Mouse (Mus musculus) forebrain, postnatal 0 days (tissue): ENCODE results near the gene Nrxn3. TPM values are rescaled to one million over a fixed set of nuclear protein-coding genes. Genes with fewer than 3 reads are reported as not detected.

Experiments used
- ATAC-seq: fragments of 200-750 bp; cut with Nextera tagmentation; 2 replicates; pipeline ENCODE4 v1.8.0; 2017; ENCODE audit warnings: mild to moderate bottlenecking, moderate library complexity
- DNase-seq: peaks from one replicate; pipeline ENCODE4 v3.0.0-alpha.2; 2015
- H3K27ac ChIP-seq: fragments of 300-500 bp; sonication (generic); 2 replicates; pipeline ENCODE4 v1.5.1; 2014; ENCODE audit warnings: low read depth, mild to moderate bottlenecking, antibody characterized with exemption, low read length, moderate library complexity, mixed read lengths
- H3K27me3 ChIP-seq: fragments of 300-500 bp; sonication (generic); 2 replicates; pipeline ENCODE4 v1.6.1; 2014; ENCODE audit warnings: mild to moderate bottlenecking, low read length, mixed read lengths; ENCODE audit not compliant: insufficient read depth
- H3K36me3 ChIP-seq: fragments of 300-500 bp; sonication (generic); 2 replicates; pipeline ENCODE4 v1.6.1; 2014; ENCODE audit warnings: mild to moderate bottlenecking, moderate library complexity; ENCODE audit not compliant: insufficient read depth
- H3K4me1 ChIP-seq: fragments of 300-500 bp; sonication (generic); 2 replicates; pipeline ENCODE4 v1.6.1; 2014; ENCODE audit warnings: antibody characterized with exemption; ENCODE audit not compliant: insufficient read depth
- H3K4me2 ChIP-seq: fragments of 300-500 bp; sonication (generic); 2 replicates; pipeline ENCODE4 v1.6.1; 2014; ENCODE audit warnings: low read depth, mild to moderate bottlenecking, moderate library complexity
- H3K4me3 ChIP-seq: fragments of 300-500 bp; sonication (generic); 2 replicates; pipeline ENCODE4 v1.5.1; 2014; ENCODE audit warnings: low read depth, low read length, mixed read lengths
- H3K9ac ChIP-seq: fragments of 300-500 bp; sonication (generic); 2 replicates; pipeline ENCODE4 v1.6.1; 2014; ENCODE audit warnings: mild to moderate bottlenecking
- H3K9me3 ChIP-seq: fragments of 300-500 bp; sonication (generic); 2 replicates; pipeline ENCODE4 v1.6.1; 2016; ENCODE audit warnings: low read length
- CTCF ChIP-seq: sonication (generic); IDR thresholded peaks from 2 replicates; pipeline ENCODE4 v1.5.1; 2016; ENCODE audit warnings: antibody characterized with exemption, control low read depth, low read depth
- WGBS: fragments of 180-500 bp; shearing (Covaris S2); extraction: QIAGEN DNeasy Blood & Tissue Kit; methylation state at CpG from one replicate; pipeline ENCODE4 v1.1.7; 2014; 5-methylcytosine and 5-hydroxymethylcytosine counted together
- polyA plus RNA-seq: library from polyadenylated mRNA; unstranded; fragments of >200 nt; fragmentation: Nextera tagmentation; extraction: Ambion mirVana; gene quantifications from 2 replicates; pipeline ENCODE4 v1.2.1, GENCODE M21; 2015
- total RNA-seq: library from RNA; depleted of rRNA; stranded (reverse); fragments of >200 nt; gene quantifications from 2 replicates; pipeline ENCODE4 v1.2.3, GENCODE M21; 2014

The Nrxn3 gene
- total and polyA plus RNA-seq, 2 experiments from 2014 or later: 59.9 to 94.6 TPM

DNA sequence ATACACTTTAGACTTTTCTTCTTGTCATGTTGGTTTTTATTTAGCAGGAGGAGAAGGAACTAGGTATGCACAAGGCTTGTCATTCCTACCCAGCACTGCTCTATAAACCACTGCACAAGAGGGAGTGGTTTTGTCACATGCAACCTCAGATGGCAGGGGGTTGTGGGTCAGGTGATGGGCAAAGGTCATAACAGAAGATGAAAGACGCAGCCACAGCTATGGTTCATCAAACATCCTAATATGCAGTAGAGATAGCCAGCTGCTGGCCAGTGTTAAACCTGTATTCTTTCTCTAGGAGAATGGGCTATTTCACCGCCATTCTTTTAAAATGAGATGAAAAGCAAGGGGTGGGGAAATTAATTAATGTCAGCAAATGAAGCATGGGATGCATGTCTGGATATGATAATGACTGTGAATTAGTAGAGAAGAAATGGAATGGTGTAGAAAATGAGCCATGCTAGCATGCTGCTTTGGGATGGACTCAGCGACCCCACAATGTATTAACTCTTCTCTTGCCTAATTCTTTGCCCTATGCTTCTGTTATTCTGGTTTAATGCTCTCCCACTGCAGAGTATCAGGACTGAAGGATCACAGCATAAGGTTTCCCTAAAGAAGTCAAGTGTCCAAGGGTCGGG lies 313.4 kb downstream of the Nrxn3 start:
- no peaks in the 10 kb centered on the region for H3K9me3 ChIP-seq
- DNase-seq: no peak
- no peaks in the 10 kb centered on the region for H3K27me3 ChIP-seq
- H3K4me3 ChIP-seq: no peak overlapping the region
- 43% methylated on average over 4 of the region's 4 CpGs for WGBS
- H3K27ac ChIP-seq: no peak overlapping the region
- H3K9ac ChIP-seq: no peak overlapping the region
- no peak overlapping the region for H3K4me2 ChIP-seq
- no peaks in the 10 kb centered on the region for H3K36me3 ChIP-seq
- H3K4me1 ChIP-seq: 0 out of 2 replicates have a peak, but pooled peaks cover 5% of the 10 kb centered on the region
- no peak for TF ChIP-seq CTCF
- no peak for ATAC-seq

DNA sequence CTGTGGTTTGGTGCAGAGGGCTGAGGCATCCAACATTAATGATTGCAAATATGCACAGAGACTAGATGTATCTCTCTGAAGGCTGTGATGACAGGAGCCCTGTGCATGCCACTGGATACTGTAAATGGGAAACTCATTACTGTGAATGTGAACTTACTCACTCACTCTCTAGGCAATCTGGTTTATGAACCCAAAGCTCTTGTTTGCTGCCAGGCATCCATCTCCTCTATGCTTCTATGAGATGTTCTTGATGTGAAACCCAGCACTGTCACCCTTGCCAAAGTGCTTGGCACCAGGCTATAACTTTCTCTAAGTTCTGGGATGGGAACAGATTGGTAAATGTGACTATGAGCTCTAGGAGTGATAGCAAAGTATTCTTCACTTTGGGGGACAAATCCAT lies 317.5 kb downstream of the Nrxn3 start:
- Histone ChIP-seq H3K27ac (no peak overlapping the region), H3K36me3 (no peaks in the 10 kb centered on the region), H3K4me1 (0 out of 2 replicates have a peak, but pooled peaks cover 5% of the 10 kb centered on the region), H3K9me3 (no peaks in the 10 kb centered on the region), H3K9ac (no peak overlapping the region), H3K4me2 (no peak overlapping the region), H3K27me3 (no peaks in the 10 kb centered on the region), H3K4me3 (no peak overlapping the region)
- ATAC-seq (peak; percentile 61), DNase-seq (peak; percentile 24)
- no peak for TF ChIP-seq CTCF

DNA sequence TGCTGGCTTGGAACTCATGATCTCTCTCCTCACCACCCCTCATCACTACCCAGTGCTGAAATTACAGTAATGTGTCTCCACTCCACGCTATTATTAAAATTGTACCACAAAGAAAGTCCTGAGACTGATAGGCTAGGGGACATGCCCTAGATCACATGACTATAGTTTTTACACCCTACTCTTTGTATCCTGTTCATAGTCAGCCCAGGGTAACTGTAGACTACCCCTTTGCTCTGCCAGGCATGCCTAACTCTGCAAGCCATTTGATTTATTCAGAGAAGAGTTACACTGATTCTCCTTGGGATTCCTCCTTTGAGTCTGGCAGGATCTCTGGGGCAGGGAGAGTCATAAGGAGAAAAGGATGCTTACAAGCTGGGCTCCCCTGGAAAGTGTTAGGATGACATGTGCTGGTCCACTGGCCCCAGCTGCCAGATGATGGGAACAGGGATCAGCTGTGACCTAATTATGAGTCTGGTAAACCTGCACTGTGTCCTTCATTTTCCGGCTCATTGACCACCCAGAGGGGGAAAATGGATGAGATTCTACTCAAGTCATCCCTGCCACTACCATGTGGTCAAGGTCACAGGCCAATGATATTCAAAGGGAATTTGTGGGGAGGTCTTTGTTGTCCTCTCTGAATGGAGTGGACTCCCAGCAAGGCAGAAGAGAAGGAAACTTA lies 318.9 kb downstream of the Nrxn3 start:
- H3K36me3 ChIP-seq: no peaks in the 10 kb centered on the region
- H3K9me3 ChIP-seq: no peaks in the 10 kb centered on the region
- no peak for TF ChIP-seq CTCF
- H3K4me2 ChIP-seq: no peak overlapping the region
- DNase-seq: no peak
- H3K4me1 ChIP-seq: no peaks in the 10 kb centered on the region
- ATAC-seq: 0 out of 2 replicates have a peak, but pooled peaks have one; percentile 8
- no peak overlapping the region for H3K4me3 ChIP-seq
- no peak overlapping the region for H3K9ac ChIP-seq
- H3K27me3 ChIP-seq: no peaks in the 10 kb centered on the region
- H3K27ac ChIP-seq: no peak overlapping the region
- 70% methylated on average over 2 of the region's 2 CpGs for WGBS

DNA sequence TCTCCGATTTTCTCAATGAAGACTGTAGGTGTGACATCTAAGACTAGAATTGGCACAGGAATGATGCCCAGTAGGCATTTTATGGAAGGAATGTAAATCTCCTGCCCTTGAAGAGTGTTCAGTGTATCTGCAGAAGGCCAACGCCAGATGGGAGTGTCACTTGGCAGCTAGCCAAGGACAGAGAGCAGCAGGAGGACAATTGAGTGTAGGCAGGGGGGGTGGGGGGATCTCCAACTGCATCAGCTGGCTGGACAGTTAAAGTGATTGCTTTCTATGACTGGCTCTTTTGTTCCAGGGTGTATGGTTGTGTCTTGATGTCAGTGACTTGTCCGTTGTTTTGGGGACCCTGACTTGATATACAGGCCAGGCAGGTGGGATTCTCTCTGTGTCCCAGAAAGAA lies 326.6 kb downstream of the Nrxn3 start:
- Histone ChIP-seq H3K9ac (no peak overlapping the region), H3K36me3 (no peaks in the 10 kb centered on the region), H3K27me3 (no peaks in the 10 kb centered on the region), H3K27ac (no peak overlapping the region), H3K4me2 (no peak overlapping the region), H3K4me3 (no peak overlapping the region), H3K9me3 (no peaks in the 10 kb centered on the region), H3K4me1 (no peaks in the 10 kb centered on the region)
- ATAC-seq (no peak), DNase-seq (peak; percentile 23)
- WGBS: 16% methylated on average over 3 of the region's 3 CpGs
- TF ChIP-seq CTCF: no peak

DNA sequence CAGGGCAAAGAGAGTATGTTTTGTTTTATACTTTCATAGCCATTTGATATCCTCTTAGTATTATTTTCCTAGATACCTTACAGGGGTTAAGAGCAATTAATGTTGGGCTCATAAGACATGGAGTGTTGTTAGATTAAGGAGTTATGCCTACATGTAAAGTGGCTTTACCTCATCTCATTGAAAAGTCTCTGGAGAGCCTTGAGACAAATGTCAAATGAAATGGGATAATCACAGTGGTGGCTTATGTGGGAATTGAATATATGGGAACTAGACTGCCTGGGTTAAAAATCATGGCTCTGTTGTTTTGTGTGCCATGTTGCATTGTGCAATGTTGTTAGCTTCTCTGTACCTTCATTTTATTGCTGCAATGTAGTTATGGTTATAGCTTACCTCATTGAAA lies 327.0 kb downstream of the Nrxn3 start:
- no peak overlapping the region for H3K4me3 ChIP-seq
- H3K27ac ChIP-seq: no peak overlapping the region
- no peak overlapping the region for H3K4me2 ChIP-seq
- no peak for TF ChIP-seq CTCF
- H3K27me3 ChIP-seq: no peaks in the 10 kb centered on the region
- no peak overlapping the region for H3K9ac ChIP-seq
- H3K36me3 ChIP-seq: no peaks in the 10 kb centered on the region
- ATAC-seq (no peak), DNase-seq (no peak)
- no peaks in the 10 kb centered on the region for H3K9me3 ChIP-seq
- H3K4me1 ChIP-seq: no peaks in the 10 kb centered on the region

DNA sequence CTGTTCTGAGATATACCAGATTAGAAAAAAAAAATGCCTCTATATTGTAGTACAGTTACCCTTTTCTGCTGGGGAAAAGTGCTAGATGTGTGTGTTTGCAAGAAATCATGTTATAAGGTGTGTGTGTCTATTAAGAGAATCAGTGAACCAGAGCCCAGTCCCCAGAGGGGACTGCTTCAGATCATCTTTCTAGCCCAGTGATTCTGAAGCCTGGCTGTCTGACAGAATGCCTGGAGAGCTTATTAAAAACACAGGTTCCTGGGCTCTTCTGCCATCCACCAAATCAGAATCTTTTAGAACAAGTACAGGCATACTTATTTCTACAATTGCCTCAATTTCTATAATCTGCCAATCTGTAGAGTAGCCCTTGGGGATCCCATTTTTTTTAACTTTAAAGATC lies 349.8 kb downstream of the Nrxn3 start:
- no peaks in the 10 kb centered on the region for H3K9me3 ChIP-seq
- H3K4me2 ChIP-seq: no peak overlapping the region
- no peaks in the 10 kb centered on the region for H3K36me3 ChIP-seq
- no peak for DNase-seq
- H3K27me3 ChIP-seq: no peaks in the 10 kb centered on the region
- TF ChIP-seq CTCF: no peak
- no peak overlapping the region for H3K9ac ChIP-seq
- no peak for ATAC-seq
- 0 out of 2 replicates have a peak, but pooled peaks cover 7% of the 10 kb centered on the region for H3K4me1 ChIP-seq
- no peak overlapping the region for H3K27ac ChIP-seq
- H3K4me3 ChIP-seq: no peak overlapping the region

DNA sequence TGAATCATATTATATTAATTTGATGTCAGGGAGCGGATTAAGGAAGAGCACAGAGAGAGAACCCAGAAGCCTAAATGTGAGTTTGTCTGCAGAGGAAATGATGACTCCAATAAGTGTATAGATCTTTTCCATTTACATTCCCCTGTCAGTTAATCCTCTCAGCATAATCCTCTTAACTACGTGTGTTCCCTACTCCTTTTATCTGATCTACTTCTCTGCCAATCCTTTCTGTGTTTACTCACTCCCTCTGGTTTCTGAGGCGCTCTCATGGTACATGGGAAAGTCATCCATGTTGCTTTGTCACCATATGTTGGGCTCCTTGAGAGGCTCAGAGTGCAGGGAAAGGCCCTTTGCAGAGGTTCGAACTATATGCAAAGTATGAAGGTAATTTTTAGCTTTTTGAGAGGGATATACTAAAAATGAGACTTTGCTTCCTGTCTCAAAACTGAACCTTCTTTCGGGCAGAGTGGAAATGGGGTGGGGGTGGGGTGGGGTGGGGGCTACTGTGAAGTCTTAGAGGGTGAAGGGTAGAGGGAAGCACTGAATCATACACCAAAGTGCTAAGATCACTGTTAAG lies 350.6 kb downstream of the Nrxn3 start:
- Histone ChIP-seq H3K27ac (no peak overlapping the region), H3K4me1 (0 out of 2 replicates have a peak, but pooled peaks cover 7% of the 10 kb centered on the region), H3K9me3 (no peaks in the 10 kb centered on the region), H3K4me3 (no peak overlapping the region), H3K4me2 (no peak overlapping the region), H3K36me3 (no peaks in the 10 kb centered on the region), H3K27me3 (no peaks in the 10 kb centered on the region), H3K9ac (no peak overlapping the region)
- DNase-seq (no peak), ATAC-seq (no peak)
- 63% methylated on average over 5 of the region's 5 CpGs for WGBS
- no peak for TF ChIP-seq CTCF
